Mouse (Mus musculus) thymus, adult 2 months (tissue): Measurements from ENCODE around the gene Krtap12-1.

ENCODE experiments used
- CTCF ChIP-seq: fragments of 200-500 bp; IDR thresholded peaks from 2 replicates; pipeline ENCODE4 v1.5.1; 2012; ENCODE audit warnings: mild to moderate bottlenecking, control low read depth, low read length, moderate library complexity, borderline replicate concordance; ENCODE audit not compliant: control insufficient read depth, poor library complexity, insufficient read depth; ENCODE audit errors: extremely low read depth
- POLR2A ChIP-seq: fragments of 200-500 bp; IDR thresholded peaks from 2 replicates; pipeline ENCODE4 v1.6.1; 2012; ENCODE audit warnings: mild to moderate bottlenecking, low read length, control low read depth, moderate library complexity; ENCODE audit not compliant: control insufficient read depth, poor library complexity, insufficient read depth; ENCODE audit errors: extremely low read depth

DNA sequence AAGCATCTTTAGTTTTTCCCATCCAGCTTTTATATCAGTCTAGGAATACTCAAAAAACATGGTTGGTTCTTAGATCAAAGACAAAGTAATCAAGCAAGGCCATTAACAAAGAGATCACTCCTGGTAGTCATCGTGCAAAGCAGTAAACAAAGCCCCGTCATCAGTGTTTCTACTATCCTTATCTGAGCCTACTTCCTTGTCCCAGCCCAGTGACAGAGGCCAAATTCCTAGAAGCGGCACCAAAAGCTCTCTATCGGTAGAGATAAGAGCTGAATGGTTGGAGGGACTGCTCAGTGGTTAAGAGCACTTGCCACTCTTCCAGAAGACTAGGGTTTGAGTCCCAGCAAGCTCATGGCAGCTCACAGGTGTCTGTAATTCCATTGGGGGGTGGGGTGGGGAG lies 48.9 kb upstream of the Krtap12-1 start:
- TF ChIP-seq CTCF (no peak), POLR2A (no peak)
